Mouse (Mus musculus) right cerebral cortex, postnatal 14 days (tissue): ENCODE measurements around the gene Olfr212.
"Not testable (repeated sequence)": the region's sequence is repeated elsewhere in the genome, so short reads cannot be mapped to it uniquely, and the experiment has no call there.

Source experiments
- DNase-seq: peaks from one replicate; pipeline ENCODE4 v3.0.0; 2022

The Olfr212 gene

GRCm38 (mm10) chr6:116506302-116507003, at the start of gene Olfr212:
Olfr212 (plus strand) TSS chr6:116506516.
- peak; percentile 4 for DNase-seq

- DNase-seq: no peak
Measured at GRCm38 (mm10) chr6:116458728-116459127, 47.6 kb upstream of the Olfr212 start.

- no peak for DNase-seq
Measured at GRCm38 (mm10) chr6:116459232-116459631, 47.1 kb upstream of the Olfr212 start.

GRCm38 (mm10) chr6:116460544-116461283, 45.6 kb upstream of the Olfr212 start, which contains the start of gene Alox5:
Alox5 (minus strand) TSS chr6:116461178.
- peak; percentile 10 for DNase-seq

- no peak for DNase-seq
Measured at GRCm38 (mm10) chr6:116468081-116468480, 38.2 kb upstream of the Olfr212 start.

GRCm38 (mm10) chr6:116485081-116485480, 21.2 kb upstream of the Olfr212 start:
- no peak for DNase-seq

GRCm38 (mm10) chr6:116486833-116487232, 19.5 kb upstream of the Olfr212 start:
- DNase-seq: no peak

GRCm38 (mm10) chr6:116488791-116489190, 17.5 kb upstream of the Olfr212 start, which contains the start of gene Olfr211:
Olfr211 (plus strand) TSS chr6:116489091.
- no peak for DNase-seq

GRCm38 (mm10) chr6:116493742-116494141, 12.6 kb upstream of the Olfr212 start:
- no peak for DNase-seq

- DNase-seq: no peak
Measured at GRCm38 (mm10) chr6:116495960-116496359, 10.4 kb upstream of the Olfr212 start.

- no peak for DNase-seq
Measured at GRCm38 (mm10) chr6:116514832-116515231, 8.5 kb downstream of the Olfr212 start.

GRCm38 (mm10) chr6:116538156-116538555, 31.8 kb downstream of the Olfr212 start, which contains the start of gene Olfr213:
Olfr213 (plus strand) TSS chr6:116538456.
- no peak for DNase-seq

GRCm38 (mm10) chr6:116542500-116542899, 36.2 kb downstream of the Olfr212 start:
- no peak for DNase-seq

- DNase-seq: not testable (repeated sequence)
Measured at GRCm38 (mm10) chr6:116550841-116551240, 44.5 kb downstream of the Olfr212 start, which contains the start of gene Gm5580. Gm5580 (plus strand) TSS chr6:116551141.

GRCm38 (mm10) chr6:116553935-116554334, 47.6 kb downstream of the Olfr212 start, which contains the start of gene Olfr214:
Olfr214 (plus strand) TSS chr6:116554235.
- DNase-seq: no peak

GRCm38 (mm10) chr6:116554952-116555351, 48.6 kb downstream of the Olfr212 start:
- DNase-seq: no peak
